Mouse (Mus musculus): ENCODE data around the gene Eif4a2. TPM values are rescaled to one million over a fixed set of nuclear protein-coding genes. Genes with fewer than 3 reads are reported as not detected.

Gene Eif4a2
- polyA plus RNA-seq, 1 experiment, result 108 TPM

- Histone ChIP-seq H3K27ac (ENCODE audit: control insufficient read depth, insufficient read depth, low read depth, low read length) (no peak overlapping the region), H3K4me3 (ENCODE audit: control insufficient read depth, low read depth, low read length) (no peak overlapping the region), H3K27me3 (ENCODE audit: control insufficient read depth, insufficient read depth, low read length) (no peaks in the 10 kb centered on the region), H3K36me3 (ENCODE audit: control insufficient read depth, insufficient read depth, low read length) (no peaks in the 10 kb centered on the region), H3K4me1 (ENCODE audit: control insufficient read depth, insufficient read depth, low read length) (peaks cover 4% of the 10 kb centered on the region)
- TF ChIP-seq POLR2A (IDR thresholded peaks at IDR 0.05; ENCODE audit: control insufficient read depth, low read depth, low read length), result no peak
- no peak for TF ChIP-seq CTCF (IDR thresholded peaks at IDR 0.05; ENCODE audit: control insufficient read depth, insufficient read depth, insufficient replicate concordance, low read depth, low read length)
Observed at GRCm38 (mm10) chr16:23130303-23130702, 23.1 kb downstream of the Eif4a2 start.

- no peak overlapping the region for H3K27ac ChIP-seq (ENCODE audit: control insufficient read depth, insufficient read depth, low read depth, low read length)
- TF ChIP-seq CTCF (IDR thresholded peaks at IDR 0.05; ENCODE audit: control insufficient read depth, insufficient read depth, insufficient replicate concordance, low read depth, low read length) (no peak), POLR2A (IDR thresholded peaks at IDR 0.05; ENCODE audit: control insufficient read depth, low read depth, low read length) (no peak)
- no peaks in the 10 kb centered on the region for H3K27me3 ChIP-seq (ENCODE audit: control insufficient read depth, insufficient read depth, low read length)
- H3K36me3 ChIP-seq (ENCODE audit: control insufficient read depth, insufficient read depth, low read length), result no peaks in the 10 kb centered on the region
- 0 out of 2 replicates have a peak, but pooled peaks cover 2% of the 10 kb centered on the region for H3K4me1 ChIP-seq (ENCODE audit: control insufficient read depth, insufficient read depth, low read length)
- no peak overlapping the region for H3K4me3 ChIP-seq (ENCODE audit: control insufficient read depth, low read depth, low read length)
Observed at GRCm38 (mm10) chr16:23132336-23132735, 25.1 kb downstream of the Eif4a2 start.

GRCm38 (mm10) chr16:23135421-23136149 lies 28.3 kb downstream of the Eif4a2 start:
- no peak for TF ChIP-seq POLR2A (IDR thresholded peaks at IDR 0.05; ENCODE audit: control insufficient read depth, low read depth, low read length)
- no peak for TF ChIP-seq CTCF (IDR thresholded peaks at IDR 0.05; ENCODE audit: control insufficient read depth, insufficient read depth, insufficient replicate concordance, low read depth, low read length)
- no peak overlapping the region for H3K4me3 ChIP-seq (ENCODE audit: control insufficient read depth, low read depth, low read length)
- no peak overlapping the region for H3K27ac ChIP-seq (ENCODE audit: control insufficient read depth, insufficient read depth, low read depth, low read length)
- H3K27me3 ChIP-seq (ENCODE audit: control insufficient read depth, insufficient read depth, low read length), result no peaks in the 10 kb centered on the region
- H3K4me1 ChIP-seq (ENCODE audit: control insufficient read depth, insufficient read depth, low read length), result no peaks in the 10 kb centered on the region
- H3K36me3 ChIP-seq (ENCODE audit: control insufficient read depth, insufficient read depth, low read length), result no peaks in the 10 kb centered on the region

DNA sequence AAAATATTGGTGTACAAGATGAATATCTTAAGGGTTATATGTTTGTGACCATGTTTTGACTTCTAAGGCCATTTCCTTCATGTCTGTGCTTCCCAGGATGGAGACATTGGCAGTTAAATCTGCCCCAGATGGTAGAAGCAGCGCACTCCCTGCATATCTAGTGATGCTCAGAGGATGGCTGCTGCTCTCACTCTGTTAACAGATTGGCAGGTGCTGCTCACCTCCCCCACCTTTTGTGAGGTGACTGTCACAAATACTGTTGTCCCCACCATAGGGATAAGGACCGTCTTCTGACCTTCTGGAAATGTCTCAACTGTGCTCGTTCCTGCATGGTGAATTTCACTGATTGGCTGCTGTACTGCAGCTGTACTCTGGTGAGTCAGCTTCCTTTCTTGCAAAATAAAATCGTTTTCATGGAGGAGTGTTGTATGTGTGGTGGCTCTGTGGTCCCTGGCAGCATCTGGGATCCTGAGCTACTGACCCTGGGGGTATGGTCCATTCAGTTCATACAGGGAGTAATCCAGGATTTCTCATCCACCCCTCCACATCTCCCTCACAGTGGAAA lies 29.2 kb downstream of the Eif4a2 start:
- TF ChIP-seq CTCF (IDR thresholded peaks at IDR 0.05; ENCODE audit: control insufficient read depth, insufficient read depth, insufficient replicate concordance, low read depth, low read length) (no peak), POLR2A (IDR thresholded peaks at IDR 0.05; ENCODE audit: control insufficient read depth, low read depth, low read length) (no peak)
- H3K27ac ChIP-seq (ENCODE audit: control insufficient read depth, insufficient read depth, low read depth, low read length), result no peak overlapping the region
- no peaks in the 10 kb centered on the region for H3K36me3 ChIP-seq (ENCODE audit: control insufficient read depth, insufficient read depth, low read length)
- no peaks in the 10 kb centered on the region for H3K27me3 ChIP-seq (ENCODE audit: control insufficient read depth, insufficient read depth, low read length)
- no peaks in the 10 kb centered on the region for H3K4me1 ChIP-seq (ENCODE audit: control insufficient read depth, insufficient read depth, low read length)
- no peak overlapping the region for H3K4me3 ChIP-seq (ENCODE audit: control insufficient read depth, low read depth, low read length)

- Histone ChIP-seq H3K4me1 (ENCODE audit: control insufficient read depth, insufficient read depth, low read length) (no peaks in the 10 kb centered on the region), H3K36me3 (ENCODE audit: control insufficient read depth, insufficient read depth, low read length) (no peaks in the 10 kb centered on the region)
Observed at GRCm38 (mm10) chr16:23140911-23141310, 33.7 kb downstream of the Eif4a2 start.

DNA sequence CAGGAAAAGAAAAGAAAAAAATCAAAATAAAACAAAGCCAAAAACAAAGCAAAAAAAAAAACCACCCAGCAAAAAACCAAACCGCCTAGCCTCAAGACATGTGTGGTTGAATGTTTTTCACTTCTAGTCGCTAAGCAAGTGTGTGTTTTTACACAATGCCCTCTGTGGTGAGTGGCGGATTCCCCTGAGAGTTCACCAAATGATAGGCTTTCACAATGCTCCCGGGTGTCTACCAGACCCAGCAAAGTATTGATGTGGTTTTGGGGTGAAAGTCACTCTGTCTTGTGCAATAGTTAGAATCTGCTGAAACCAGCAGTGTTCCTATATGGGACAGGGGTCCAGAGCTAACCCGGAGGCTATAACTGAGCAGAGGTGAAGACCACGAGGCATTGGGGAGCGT lies 37.1 kb downstream of the Eif4a2 start:
- Histone ChIP-seq H3K36me3 (ENCODE audit: control insufficient read depth, insufficient read depth, low read length) (no peaks in the 10 kb centered on the region), H3K4me1 (ENCODE audit: control insufficient read depth, insufficient read depth, low read length) (no peaks in the 10 kb centered on the region), H3K27ac (ENCODE audit: control insufficient read depth, insufficient read depth, low read depth, low read length) (no peak overlapping the region), H3K4me3 (ENCODE audit: control insufficient read depth, low read depth, low read length) (no peak overlapping the region), H3K27me3 (ENCODE audit: control insufficient read depth, insufficient read depth, low read length) (no peaks in the 10 kb centered on the region)
- TF ChIP-seq CTCF (IDR thresholded peaks at IDR 0.05; ENCODE audit: control insufficient read depth, insufficient read depth, insufficient replicate concordance, low read depth, low read length), result no peak
- no peak for TF ChIP-seq POLR2A (IDR thresholded peaks at IDR 0.05; ENCODE audit: control insufficient read depth, low read depth, low read length)

More at GRCm38 (mm10) chr16:23140911-23141310, 33.7 kb downstream of the Eif4a2 start:
- no peak overlapping the region for H3K4me3 ChIP-seq (ENCODE audit: control insufficient read depth, low read depth, low read length)
- TF ChIP-seq CTCF (IDR thresholded peaks at IDR 0.05; ENCODE audit: control insufficient read depth, insufficient read depth, insufficient replicate concordance, low read depth, low read length) (no peak), POLR2A (IDR thresholded peaks at IDR 0.05; ENCODE audit: control insufficient read depth, low read depth, low read length) (no peak)
- H3K27ac ChIP-seq (ENCODE audit: control insufficient read depth, insufficient read depth, low read depth, low read length), result no peak overlapping the region
- no peaks in the 10 kb centered on the region for H3K27me3 ChIP-seq (ENCODE audit: control insufficient read depth, insufficient read depth, low read length)

- Histone ChIP-seq H3K36me3 (ENCODE audit: control insufficient read depth, insufficient read depth, low read length) (no peaks in the 10 kb centered on the region), H3K4me1 (ENCODE audit: control insufficient read depth, insufficient read depth, low read length) (no peaks in the 10 kb centered on the region), H3K27me3 (ENCODE audit: control insufficient read depth, insufficient read depth, low read length) (no peaks in the 10 kb centered on the region), H3K27ac (ENCODE audit: control insufficient read depth, insufficient read depth, low read depth, low read length) (no peak overlapping the region), H3K4me3 (ENCODE audit: control insufficient read depth, low read depth, low read length) (no peak overlapping the region)
- TF ChIP-seq POLR2A (IDR thresholded peaks at IDR 0.05; ENCODE audit: control insufficient read depth, low read depth, low read length) (no peak), CTCF (IDR thresholded peaks at IDR 0.05; ENCODE audit: control insufficient read depth, insufficient read depth, insufficient replicate concordance, low read depth, low read length) (no peak)
Observed at GRCm38 (mm10) chr16:23145211-23145610, 38.0 kb downstream of the Eif4a2 start.

Data from testis, adult 2 months (tissue).